Mouse (Mus musculus): ENCODE data around the gene Col2a1. TPM values are rescaled to one million over a fixed set of nuclear protein-coding genes. Genes with fewer than 3 reads are reported as not detected.

The Col2a1 gene
- polyA plus RNA-seq, 1 experiment from 2014 or later, result 61.9 TPM

GRCm38 (mm10) chr15:97938580-97938979 is 65.9 kb downstream of the Col2a1 start:
- no peaks in the 10 kb centered on the region for H3K36me3 ChIP-seq (ENCODE audit: control insufficient read depth, insufficient read depth, low read length)
- no peak for ATAC-seq (replicated peaks; ENCODE audit: insufficient number of reproducible peaks, low FRiP score, low TSS enrichment)
- WGBS (ENCODE audit: insufficient replicate concordance), result 56% methylated on average over 6 of the region's 6 CpGs
- no peaks in the 10 kb centered on the region; the same call in 1 of the 2 replicates for H3K4me1 ChIP-seq (ENCODE audit: control insufficient read depth, insufficient read depth, low read length)
- H3K4me2 ChIP-seq, result no peak overlapping the region
- H3K9ac ChIP-seq (ENCODE audit: low read depth, low read length), result no peak overlapping the region
- H3K27me3 ChIP-seq (ENCODE audit: control insufficient read depth, insufficient read depth, low read length), result no peaks in the 10 kb centered on the region
- no peak overlapping the region for H3K4me3 ChIP-seq (ENCODE audit: low read depth, low read length)
- no peaks in the 10 kb centered on the region for H3K9me3 ChIP-seq (replicated peaks; ENCODE audit: control insufficient read depth, low read length)
- no peak overlapping the region for H3K27ac ChIP-seq (ENCODE audit: low read depth, low read length)

- no peak overlapping the region for H3K9ac ChIP-seq (ENCODE audit: low read depth, low read length)
- ATAC-seq (replicated peaks; ENCODE audit: insufficient number of reproducible peaks, low FRiP score, low TSS enrichment), result no peak
- WGBS (ENCODE audit: insufficient replicate concordance), result 82% methylated on average over 12 of the region's 12 CpGs
These were observed 72.1 kb downstream of the Col2a1 start for GRCm38 (mm10) chr15:97932441-97932840.

GRCm38 (mm10) chr15:97929259-97929824 is 75.2 kb downstream of the Col2a1 start:
- 27% methylated on average over 13 of the region's 13 CpGs for WGBS (ENCODE audit: insufficient replicate concordance)
- H3K4me1 ChIP-seq (ENCODE audit: control insufficient read depth, insufficient read depth, low read length), result peaks cover 9% of the 10 kb centered on the region; the same call in 1 of the 2 replicates
- ATAC-seq (replicated peaks; ENCODE audit: insufficient number of reproducible peaks, low FRiP score, low TSS enrichment), result no peak

More at GRCm38 (mm10) chr15:97932441-97932840, 72.1 kb downstream of the Col2a1 start:
- Histone ChIP-seq H3K27me3 (ENCODE audit: control insufficient read depth, insufficient read depth, low read length) (no peaks in the 10 kb centered on the region), H3K4me2 (no peak overlapping the region), H3K9me3 (replicated peaks; ENCODE audit: control insufficient read depth, low read length) (no peaks in the 10 kb centered on the region), H3K27ac (ENCODE audit: low read depth, low read length) (no peak overlapping the region), H3K36me3 (ENCODE audit: control insufficient read depth, insufficient read depth, low read length) (no peaks in the 10 kb centered on the region), H3K4me1 (ENCODE audit: control insufficient read depth, insufficient read depth, low read length) (peaks cover 8% of the 10 kb centered on the region; the same call in 1 of the 2 replicates), H3K4me3 (ENCODE audit: low read depth, low read length) (no peak overlapping the region)

GRCm38 (mm10) chr15:97927821-97928220 is 76.7 kb downstream of the Col2a1 start:
- no peak overlapping the region for H3K9ac ChIP-seq (ENCODE audit: low read depth, low read length)
- no peaks in the 10 kb centered on the region for H3K9me3 ChIP-seq (replicated peaks; ENCODE audit: control insufficient read depth, low read length)
- WGBS (ENCODE audit: insufficient replicate concordance), result 38% methylated on average over 6 of the region's 6 CpGs
- no peak overlapping the region for H3K27ac ChIP-seq (ENCODE audit: low read depth, low read length)
- no peak for ATAC-seq (replicated peaks; ENCODE audit: insufficient number of reproducible peaks, low FRiP score, low TSS enrichment)
- no peaks in the 10 kb centered on the region for H3K36me3 ChIP-seq (ENCODE audit: control insufficient read depth, insufficient read depth, low read length)
- H3K4me1 ChIP-seq (ENCODE audit: control insufficient read depth, insufficient read depth, low read length), result peaks cover 9% of the 10 kb centered on the region; the same call in 1 of the 2 replicates
- no peaks in the 10 kb centered on the region for H3K27me3 ChIP-seq (ENCODE audit: control insufficient read depth, insufficient read depth, low read length)
- no peak overlapping the region for H3K4me3 ChIP-seq (ENCODE audit: low read depth, low read length)
- H3K4me2 ChIP-seq, result no peak overlapping the region

More at GRCm38 (mm10) chr15:97929259-97929824, 75.2 kb downstream of the Col2a1 start:
- no peaks in the 10 kb centered on the region for H3K36me3 ChIP-seq (ENCODE audit: control insufficient read depth, insufficient read depth, low read length)
- H3K27ac ChIP-seq (ENCODE audit: low read depth, low read length), result no peak overlapping the region
- no peaks in the 10 kb centered on the region for H3K9me3 ChIP-seq (replicated peaks; ENCODE audit: control insufficient read depth, low read length)
- H3K4me3 ChIP-seq (ENCODE audit: low read depth, low read length), result no peak overlapping the region
- H3K4me2 ChIP-seq, result no peak overlapping the region
- no peak overlapping the region for H3K9ac ChIP-seq (ENCODE audit: low read depth, low read length)
- no peaks in the 10 kb centered on the region for H3K27me3 ChIP-seq (ENCODE audit: control insufficient read depth, insufficient read depth, low read length)

- no peak for ATAC-seq (replicated peaks; ENCODE audit: insufficient number of reproducible peaks, low FRiP score, low TSS enrichment)
- H3K36me3 ChIP-seq (ENCODE audit: control insufficient read depth, insufficient read depth, low read length), result no peaks in the 10 kb centered on the region
- no peak overlapping the region for H3K9ac ChIP-seq (ENCODE audit: low read depth, low read length)
- H3K9me3 ChIP-seq (replicated peaks; ENCODE audit: control insufficient read depth, low read length), result no peaks in the 10 kb centered on the region
- no peak overlapping the region for H3K4me3 ChIP-seq (ENCODE audit: low read depth, low read length)
- 54% methylated on average over 4 of the region's 4 CpGs for WGBS (ENCODE audit: insufficient replicate concordance)
- H3K27me3 ChIP-seq (ENCODE audit: control insufficient read depth, insufficient read depth, low read length), result no peaks in the 10 kb centered on the region
- H3K4me2 ChIP-seq, result no peak overlapping the region
- peaks cover 9% of the 10 kb centered on the region; the same call in 1 of the 2 replicates for H3K4me1 ChIP-seq (ENCODE audit: control insufficient read depth, insufficient read depth, low read length)
- no peak overlapping the region for H3K27ac ChIP-seq (ENCODE audit: low read depth, low read length)
These were observed 77.5 kb downstream of the Col2a1 start for GRCm38 (mm10) chr15:97927018-97927417.

Other genes with a start within 250 kb of the Col2a1 start
- gene Rapgef3, start 236.7 kb downstream of the Col2a1 start, polyA plus RNA-seq (2014; fragmentation: Nextera tagmentation; extraction: Ambion mirVana), result 8.3 and 8.5 TPM in 2 replicates
- 45.1 and 51.1 TPM in 2 replicates for gene Slc48a1, start 226.2 kb downstream of the Col2a1 start, polyA plus RNA-seq (2014; fragmentation: Nextera tagmentation; extraction: Ambion mirVana)
- 24.6 and 25.0 TPM in 2 replicates for gene Hdac7, start 160.2 kb downstream of the Col2a1 start, polyA plus RNA-seq (2014; fragmentation: Nextera tagmentation; extraction: Ambion mirVana)
- gene Vdr, start 94.1 kb downstream of the Col2a1 start, polyA plus RNA-seq (2014; fragmentation: Nextera tagmentation; extraction: Ambion mirVana), result 0.62 and 0.72 TPM in 2 replicates
- 30.1 and 34.9 TPM in 2 replicates for gene Tmem106c, start 40.5 kb downstream of the Col2a1 start, polyA plus RNA-seq (2014; fragmentation: Nextera tagmentation; extraction: Ambion mirVana)
- gene Pfkm, start 87.9 kb upstream of the Col2a1 start, polyA plus RNA-seq (2014; fragmentation: Nextera tagmentation; extraction: Ambion mirVana), result 49.3 and 68.3 TPM in 2 replicates
- 24.3 and 25.1 TPM in 2 replicates for gene Senp1, start 89.0 kb upstream of the Col2a1 start, polyA plus RNA-seq (2014; fragmentation: Nextera tagmentation; extraction: Ambion mirVana)
- 81.7 and 86.7 TPM in 2 replicates for gene Asb8, start 160.9 kb upstream of the Col2a1 start, polyA plus RNA-seq (2014; fragmentation: Nextera tagmentation; extraction: Ambion mirVana)
- gene Ccdc184, start 162.5 kb upstream of the Col2a1 start, polyA plus RNA-seq (2014; fragmentation: Nextera tagmentation; extraction: Ambion mirVana), result 1.2 and 1.3 TPM in 2 replicates
- gene Olfr288, start 190.8 kb upstream of the Col2a1 start, polyA plus RNA-seq (2014; fragmentation: Nextera tagmentation; extraction: Ambion mirVana), result not detected in 2 replicates
- not detected in 2 replicates for gene Gm44579, start 216.3 kb upstream of the Col2a1 start, polyA plus RNA-seq (2014; fragmentation: Nextera tagmentation; extraction: Ambion mirVana)
- gene Olfr287, start 216.4 kb upstream of the Col2a1 start, polyA plus RNA-seq (2014; fragmentation: Nextera tagmentation; extraction: Ambion mirVana), result not detected in 2 replicates
- gene Olfr286, start 229.8 kb upstream of the Col2a1 start, polyA plus RNA-seq (2014; fragmentation: Nextera tagmentation; extraction: Ambion mirVana), result not detected in 2 replicates

All from heart, embryonic 11.5 days (tissue).